In genomic region chr8:61708586-61709305, GRCm38 (mm10) we compare ENCODE assay signal across 13 mouse cellular contexts.
DNase-seq lines count a peak whose midpoint lies in the region; ATAC-seq and TF ChIP-seq lines count a peak whose summit lies in the region.
"Had no signal": no experiment of that assay in that cellular context is flagged by ENCODE, and none has a peak within 500 bp of the region (broad histone marks: within the 10 kb centered on the region; RNA-seq: fewer than 3 reads in every experiment).

No protein-coding gene starts in this region.

- no peak overlapping the region for H3K4me3 ChIP-seq in forebrain, embryonic 13.5 days
- H3K4me3 ChIP-seq in forebrain, embryonic 10.5 days, result no peak overlapping the region
- H3K4me3 ChIP-seq in brown adipose tissue, adult 24 weeks (ENCODE audit: insufficient read depth, low read depth, low read length), result peak overlapping the region; percentile 56
- H3K4me3 ChIP-seq in forebrain, postnatal 0 days (ENCODE audit: low read depth, low read length), result no peak overlapping the region
- no peak overlapping the region for H3K4me3 ChIP-seq in midbrain, embryonic 15.5 days
- H3K4me3 ChIP-seq: liver, embryonic 12.5 days had no signal

- TF ChIP-seq CTCF in forebrain, postnatal 0 days (IDR thresholded peaks at IDR 0.05; ENCODE audit: low read depth), result no peak

- H3K4me2 ChIP-seq in forebrain, embryonic 13.5 days, result no peak overlapping the region
- H3K4me2 ChIP-seq in forebrain, postnatal 0 days (ENCODE audit: low read depth), result no peak overlapping the region
- peak overlapping the region; percentile 9; the same call in 1 of the 2 replicates for H3K4me2 ChIP-seq in midbrain, embryonic 15.5 days
- H3K4me2 ChIP-seq: liver, embryonic 12.5 days had no signal

- peak; percentile 83 for ATAC-seq in forebrain, embryonic 13.5 days
- peak; percentile 55; the same call in 1 of the 2 replicates for ATAC-seq in forebrain, postnatal 0 days
- ATAC-seq in midbrain, embryonic 15.5 days (replicated peaks), result peak; percentile 82
- ATAC-seq: liver, embryonic 12.5 days had no signal

- H3K27me3 ChIP-seq in forebrain, embryonic 13.5 days, result no peaks in the 10 kb centered on the region
- H3K27me3 ChIP-seq in forebrain, embryonic 10.5 days (ENCODE audit: poor library complexity, severe bottlenecking), result no peaks in the 10 kb centered on the region
- H3K27me3 ChIP-seq in forebrain, postnatal 0 days (ENCODE audit: insufficient read depth, low read length), result no peaks in the 10 kb centered on the region
- no peaks in the 10 kb centered on the region for H3K27me3 ChIP-seq in midbrain, embryonic 15.5 days (replicated peaks)
- H3K27me3 ChIP-seq: liver, embryonic 12.5 days had no signal

- H3K36me3 ChIP-seq in forebrain, embryonic 13.5 days (ENCODE audit: poor library complexity, severe bottlenecking), result peaks cover 11% of the 10 kb centered on the region
- H3K36me3 ChIP-seq in forebrain, embryonic 10.5 days (replicated peaks), result peaks cover 69% of the 10 kb centered on the region
- H3K36me3 ChIP-seq in forebrain, postnatal 0 days (ENCODE audit: insufficient read depth), result no peaks in the 10 kb centered on the region
- H3K36me3 ChIP-seq in midbrain, embryonic 15.5 days (replicated peaks), result no peaks in the 10 kb centered on the region
- H3K36me3 ChIP-seq: liver, embryonic 12.5 days had no signal

- 76% methylated on average over 8 of the region's 8 CpGs for WGBS in forebrain, embryonic 13.5 days
- WGBS in forebrain, embryonic 10.5 days, result 73% methylated on average over 8 of the region's 8 CpGs
- 62% methylated on average over 8 of the region's 8 CpGs for WGBS in forebrain, postnatal 0 days
- WGBS in midbrain, embryonic 15.5 days, result 54% methylated on average over 8 of the region's 8 CpGs

- H3K9ac ChIP-seq in forebrain, embryonic 13.5 days, result no peak overlapping the region
- no peak overlapping the region for H3K9ac ChIP-seq in forebrain, postnatal 0 days
- no peak overlapping the region for H3K9ac ChIP-seq in midbrain, embryonic 15.5 days
- H3K9ac ChIP-seq: liver, embryonic 12.5 days had no signal

- H3K4me1 ChIP-seq in forebrain, embryonic 13.5 days, result peaks cover under 1% of the 10 kb centered on the region
- H3K4me1 ChIP-seq in forebrain, embryonic 10.5 days, result peaks cover 4% of the 10 kb centered on the region
- peaks cover 6% of the 10 kb centered on the region for H3K4me1 ChIP-seq in brown adipose tissue, adult 24 weeks (ENCODE audit: control insufficient read depth, insufficient read depth, insufficient read length, low read length)
- H3K4me1 ChIP-seq in forebrain, postnatal 0 days (ENCODE audit: insufficient read depth), result no peaks in the 10 kb centered on the region
- peaks cover under 1% of the 10 kb centered on the region; the same call in 1 of the 2 replicates for H3K4me1 ChIP-seq in midbrain, embryonic 15.5 days

- peak overlapping the region; percentile 48 for H3K27ac ChIP-seq in forebrain, embryonic 13.5 days
- no peak overlapping the region for H3K27ac ChIP-seq in forebrain, embryonic 10.5 days
- H3K27ac ChIP-seq in brown adipose tissue, adult 24 weeks (replicated peaks; ENCODE audit: low read depth, low read length), result peak overlapping the region; percentile 99
- no peak overlapping the region for H3K27ac ChIP-seq in forebrain, postnatal 0 days (ENCODE audit: low read depth, low read length)
- H3K27ac ChIP-seq in midbrain, embryonic 15.5 days, result no peak overlapping the region
- H3K27ac ChIP-seq: liver, embryonic 12.5 days; stomach, postnatal 0 days had no signal

- no peaks in the 10 kb centered on the region for H3K9me3 ChIP-seq in forebrain, embryonic 13.5 days (replicated peaks)
- no peaks in the 10 kb centered on the region for H3K9me3 ChIP-seq in forebrain, embryonic 10.5 days
- no peaks in the 10 kb centered on the region for H3K9me3 ChIP-seq in forebrain, postnatal 0 days (ENCODE audit: low read length)
- no peaks in the 10 kb centered on the region for H3K9me3 ChIP-seq in midbrain, embryonic 15.5 days
- H3K9me3 ChIP-seq: liver, embryonic 12.5 days had no signal

- no peak for DNase-seq in forebrain, embryonic 10.5 days (ENCODE audit: extremely low spot score, low spot score)
- peak; percentile 13 for DNase-seq in forebrain, postnatal 0 days
- no peak for DNase-seq in cerebellum, adult 9-11 months
- no peak for DNase-seq in adrenal gland, adult 2 months
- no peak for DNase-seq in lung, postnatal 4 days
- DNase-seq: heart, postnatal 14 days; lung, postnatal 36 days; right cerebral cortex, postnatal 4 days had no signal

Comparison
In these comparisons a context has a peak if more than half of its experiments do, and no peak if none do; other contexts are left out.
1. H3K27ac ChIP-seq: peak in forebrain, embryonic 13.5 days (single experiment) and brown adipose tissue, adult 24 weeks (single experiment); none in forebrain, embryonic 10.5 days (single experiment), forebrain, postnatal 0 days (single experiment) and midbrain, embryonic 15.5 days (single experiment).
2. Peak in every context shown above with its lines, with median percentiles within 50 percentile points of each other: ATAC-seq.